Mouse (Mus musculus): ENCODE measurements around the gene Resf1.
A peak's percentile ranks its signal among the peaks of the same experiment; 100 is the strongest.
"Not testable (repeated sequence)": the region's sequence is repeated elsewhere in the genome, so short reads cannot be mapped to it uniquely, and the experiment has no call there.

Resf1 gene

DNA sequence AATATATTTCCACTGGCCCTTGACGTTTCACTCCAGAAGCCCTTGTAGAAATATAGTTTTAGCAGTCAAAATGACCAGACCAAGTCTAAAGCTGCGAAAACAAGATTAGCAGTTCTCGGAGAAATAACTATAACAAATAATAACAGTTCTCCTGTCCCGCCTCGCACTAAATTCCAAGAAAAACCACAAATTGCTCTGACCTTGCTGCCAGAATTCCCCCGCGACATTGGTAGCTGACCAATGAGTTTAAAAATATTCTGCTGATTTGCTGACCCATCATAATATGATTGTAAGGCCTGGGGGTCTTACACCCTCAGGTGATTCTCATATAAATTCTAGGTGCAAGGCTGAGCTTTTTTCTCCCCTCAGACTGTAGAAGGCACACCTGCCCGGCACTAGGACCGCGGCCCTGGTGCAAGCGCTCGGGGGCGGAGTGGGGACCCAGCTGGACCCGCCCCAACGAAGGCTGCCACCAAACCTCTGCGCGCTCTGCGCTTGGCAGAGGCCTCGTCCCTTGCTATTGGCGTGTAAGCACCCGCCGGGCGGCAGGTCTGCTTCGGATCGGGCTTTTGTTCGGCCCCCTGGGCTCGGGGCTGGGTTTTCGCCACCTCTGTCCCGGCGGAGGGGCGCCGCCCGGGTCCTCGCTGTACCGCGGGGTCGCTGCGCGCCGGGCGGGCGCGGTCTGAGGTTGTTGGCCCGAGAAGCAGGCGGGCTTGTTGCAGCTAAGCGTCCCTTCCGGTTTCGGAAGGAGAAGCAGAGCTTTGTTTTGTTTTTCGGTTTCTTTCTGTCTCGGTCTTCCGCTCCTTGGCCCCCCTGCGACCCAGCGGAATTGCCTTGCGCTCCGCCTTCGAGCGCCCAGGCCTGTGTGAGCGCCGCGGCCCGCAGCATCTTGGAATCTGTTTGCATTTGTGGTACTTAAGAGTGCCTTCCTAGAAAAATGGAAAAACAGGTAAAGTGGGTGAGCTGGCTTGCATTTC is at the start of gene Resf1:
TSS of gene Resf1 (plus strand) at position 459 of the 977 bp plus-strand sequence.
- DNase-seq (ENCODE audit: extremely low read depth, low read depth) = peak; percentile 74

DNA sequence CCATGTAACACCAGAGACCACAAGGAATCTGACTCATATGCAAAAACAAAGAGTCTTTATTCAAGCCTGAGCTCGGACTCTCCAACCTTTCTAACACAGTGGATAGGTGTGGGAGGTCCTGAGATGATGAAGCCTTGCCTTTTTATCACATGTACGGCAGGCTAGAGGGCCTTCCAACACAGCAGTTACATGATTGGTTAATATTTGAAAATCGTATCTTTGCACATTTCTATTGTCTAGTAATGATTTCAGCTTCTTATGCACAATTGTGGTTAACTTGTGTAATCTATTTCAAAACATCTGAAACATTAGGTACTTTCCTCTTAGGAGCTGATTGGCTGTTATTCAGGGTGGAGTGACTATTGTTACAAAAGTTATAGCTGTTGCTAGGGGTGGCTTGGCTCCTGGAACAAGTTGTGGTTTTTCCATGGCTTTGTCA is 48.4 kb upstream of the Resf1 start:
- DNase-seq (ENCODE audit: extremely low read depth, low read depth) = peak; percentile 21

DNA sequence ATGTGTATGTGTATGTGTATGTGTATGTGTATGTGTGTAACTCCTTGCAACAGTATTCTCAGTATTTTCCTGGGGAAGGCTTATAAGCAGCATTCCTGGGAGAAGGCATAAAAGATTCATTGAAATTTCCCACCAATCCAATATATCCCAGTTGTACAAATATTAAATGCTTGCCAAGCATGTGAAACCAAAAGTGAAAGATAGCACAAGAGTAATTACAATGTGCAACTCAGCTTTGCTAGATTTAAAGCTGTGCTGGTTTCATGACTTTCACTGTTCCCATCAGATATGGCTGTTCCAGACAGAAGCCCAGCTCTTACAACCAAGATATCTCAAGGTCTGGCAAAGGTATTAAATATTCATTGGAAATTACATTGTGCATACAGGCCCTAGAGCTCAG is 41.3 kb upstream of the Resf1 start:
- DNase-seq (ENCODE audit: extremely low read depth, low read depth) = no peak

DNA sequence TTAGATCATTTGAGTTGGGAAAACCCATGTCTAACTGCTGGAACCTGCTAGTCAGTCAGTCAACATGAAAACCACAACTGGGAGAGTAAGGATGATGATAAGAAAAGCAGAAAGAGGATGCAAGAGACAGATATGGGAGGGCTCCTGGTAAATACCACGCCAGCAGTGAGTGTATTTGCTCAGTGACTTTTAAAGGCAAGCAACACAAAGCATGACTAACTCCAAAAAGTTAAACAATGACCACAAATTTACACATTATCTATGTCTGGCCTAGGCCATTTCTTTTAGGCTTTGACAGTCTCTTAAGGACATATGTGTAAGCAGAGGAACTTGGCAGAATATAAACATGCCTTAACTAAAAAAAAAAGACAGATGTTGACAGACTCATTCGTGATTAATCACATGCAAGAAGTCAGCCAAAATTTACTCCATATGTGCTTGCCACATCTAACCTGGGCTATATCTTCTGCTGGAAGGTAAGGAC is 30.9 kb upstream of the Resf1 start:
- peak; percentile 95 for DNase-seq (ENCODE audit: extremely low read depth, low read depth)

GRCm38 (mm10) chr6:149278866-149279265 is 30.3 kb upstream of the Resf1 start:
- no peak for DNase-seq (ENCODE audit: extremely low read depth, low read depth)

GRCm38 (mm10) chr6:149280511-149280910 is 28.7 kb upstream of the Resf1 start:
- DNase-seq (ENCODE audit: extremely low read depth, low read depth) = no peak

- not testable (repeated sequence) for DNase-seq (ENCODE audit: extremely low read depth, low read depth)
These were observed 21.0 kb upstream of the Resf1 start for GRCm38 (mm10) chr6:149288190-149288589.

DNA sequence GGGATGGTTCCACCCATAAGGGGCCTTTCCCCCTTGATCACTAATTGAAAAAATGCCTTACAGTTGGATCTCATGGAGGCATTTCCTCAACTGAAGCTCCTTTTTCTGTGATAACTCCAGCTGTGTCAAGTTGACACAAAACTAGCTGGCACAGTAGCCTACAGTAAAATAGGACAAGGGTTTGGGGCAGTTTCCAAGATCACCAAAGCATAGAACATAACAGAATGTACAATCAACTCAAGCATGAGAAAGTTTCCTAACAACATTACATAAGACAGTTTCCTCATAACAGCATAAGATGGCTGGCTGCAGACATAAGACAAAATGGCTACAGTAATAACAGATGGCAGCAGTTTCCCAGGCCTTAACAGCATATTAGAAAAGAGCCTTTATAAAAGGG is 6.0 kb upstream of the Resf1 start:
- DNase-seq (ENCODE audit: extremely low read depth, low read depth) = not testable (repeated sequence)

DNA sequence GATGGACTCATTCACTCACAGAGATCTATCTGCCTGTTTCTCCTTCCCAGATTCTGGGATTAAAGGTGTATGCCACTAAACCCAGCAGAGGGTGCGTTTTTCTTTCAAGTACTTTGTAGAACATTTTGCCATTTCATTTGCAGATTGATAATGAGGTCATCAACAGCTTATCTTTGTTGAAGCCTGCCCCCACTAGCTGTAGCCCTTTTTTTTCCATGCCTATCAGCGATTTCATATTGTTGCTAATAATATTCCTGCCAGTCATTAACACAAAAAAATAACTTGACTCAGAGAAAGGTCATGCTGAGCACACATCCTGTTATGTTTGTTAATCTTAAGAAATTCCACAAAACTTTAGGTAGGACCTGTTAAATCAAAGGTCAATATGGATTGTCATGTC is 2.1 kb upstream of the Resf1 start:
- DNase-seq (ENCODE audit: extremely low read depth, low read depth) = no peak

- DNase-seq (ENCODE audit: extremely low read depth, low read depth) = no peak
These were observed 1.4 kb upstream of the Resf1 start for GRCm38 (mm10) chr6:149307801-149308200.

DNA sequence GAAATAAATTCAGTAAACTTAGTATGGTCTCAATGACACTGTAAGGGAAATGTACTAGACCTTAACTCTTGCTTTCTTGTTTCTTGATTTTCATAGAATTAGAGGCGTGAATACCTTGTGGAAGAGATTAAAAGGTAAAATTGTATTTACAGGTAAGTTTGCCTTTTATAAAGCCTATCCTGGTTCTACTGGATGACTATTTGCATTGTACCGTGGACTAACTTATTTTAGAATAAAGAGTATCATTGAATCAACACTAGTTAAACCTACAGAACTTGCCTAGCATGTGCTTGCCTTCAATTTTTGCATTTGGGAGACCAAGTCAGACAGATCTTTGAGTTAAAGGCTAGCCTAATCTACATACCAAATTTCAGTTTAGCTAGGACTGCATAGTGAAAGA is 1.0 kb downstream of the Resf1 start:
- no peak for DNase-seq (ENCODE audit: extremely low read depth, low read depth)

GRCm38 (mm10) chr6:149311044-149311443 is 1.8 kb downstream of the Resf1 start:
- peak; percentile 52 for DNase-seq (ENCODE audit: extremely low read depth, low read depth)

- no peak for DNase-seq (ENCODE audit: extremely low read depth, low read depth)
These were observed 2.6 kb downstream of the Resf1 start for GRCm38 (mm10) chr6:149311778-149312177.

DNA sequence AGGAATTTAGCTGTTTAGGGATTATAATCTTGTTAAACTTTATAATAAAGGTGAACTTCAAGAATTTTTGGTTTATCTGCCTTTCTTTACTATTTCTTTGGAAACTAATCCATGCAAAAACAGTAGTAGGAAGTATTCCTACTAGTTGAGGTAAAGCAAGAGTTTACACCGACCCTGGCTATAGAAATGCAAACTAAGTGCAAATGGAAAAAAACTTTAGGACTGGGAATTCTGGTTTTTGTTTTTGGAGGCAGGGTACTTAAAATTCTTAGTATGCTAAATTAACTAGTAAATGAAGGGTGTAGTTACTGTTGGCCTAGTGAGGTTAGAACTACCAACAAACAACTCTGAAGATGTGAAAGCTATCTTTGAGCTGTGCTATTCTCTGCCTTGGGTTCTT is 3.0 kb downstream of the Resf1 start:
- no peak for DNase-seq (ENCODE audit: extremely low read depth, low read depth)

GRCm38 (mm10) chr6:149314918-149315317 is 5.7 kb downstream of the Resf1 start:
- no peak for DNase-seq (ENCODE audit: extremely low read depth, low read depth)

DNA sequence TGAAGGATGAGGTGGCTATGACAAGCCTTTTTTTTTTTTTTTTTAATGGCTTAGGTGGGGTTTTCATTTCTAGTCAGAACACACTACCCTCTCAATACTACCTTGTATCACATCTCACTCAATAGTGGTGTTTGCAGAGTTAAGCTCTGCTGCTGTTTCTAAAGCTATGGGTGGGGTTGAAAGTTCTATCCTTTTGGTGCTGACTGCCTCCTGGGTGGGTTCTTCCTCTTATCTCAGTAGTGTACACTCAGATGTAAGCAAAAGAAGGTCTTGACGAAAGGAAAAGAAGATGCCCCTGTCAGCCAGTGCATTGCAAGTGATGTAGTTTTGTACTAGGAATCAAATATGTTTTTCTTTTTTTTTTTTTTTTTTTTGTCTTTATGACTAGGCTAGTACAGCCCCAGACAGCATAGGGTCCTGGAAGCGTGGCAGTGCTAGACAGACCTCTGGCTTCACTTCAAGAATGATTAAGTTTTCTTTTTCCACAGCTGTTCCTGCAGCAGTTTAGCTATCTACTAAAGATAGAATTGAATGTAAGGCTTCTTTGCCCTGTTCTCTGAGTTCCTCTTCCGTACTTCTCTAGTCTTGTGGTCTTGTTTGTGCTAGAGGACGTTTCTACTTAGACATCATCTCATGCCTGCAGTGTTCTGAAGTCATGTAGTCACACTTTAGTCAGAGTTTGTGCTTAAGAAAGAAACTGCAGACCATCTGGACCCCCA is 14.5 kb downstream of the Resf1 start:
- DNase-seq (ENCODE audit: extremely low read depth, low read depth) = peak; percentile 77

GRCm38 (mm10) chr6:149324242-149324633 is 15.0 kb downstream of the Resf1 start:
- DNase-seq (ENCODE audit: extremely low read depth, low read depth) = peak; percentile 66

DNA sequence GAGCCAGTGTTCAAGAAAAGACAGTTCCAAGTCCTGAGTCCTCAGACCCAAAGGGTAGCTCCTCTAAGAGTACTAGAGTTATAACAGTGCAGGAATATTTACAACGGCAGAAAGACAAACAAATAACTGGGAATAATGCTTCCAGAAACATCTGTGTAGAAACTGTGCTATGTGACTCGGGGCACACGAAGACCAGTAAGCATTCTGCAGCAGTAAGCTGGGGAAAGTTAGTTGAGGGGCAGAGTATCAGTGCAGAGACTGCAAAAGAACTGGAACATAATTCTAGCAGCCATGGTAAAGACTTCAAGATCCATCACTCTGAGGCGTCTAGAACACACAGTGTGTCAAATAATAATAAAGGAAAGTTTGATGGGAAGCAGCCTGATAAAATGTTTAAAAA is 19.9 kb downstream of the Resf1 start:
- no peak for DNase-seq (ENCODE audit: extremely low read depth, low read depth)

GRCm38 (mm10) chr6:149330332-149330731 is 21.1 kb downstream of the Resf1 start:
- DNase-seq (ENCODE audit: extremely low read depth, low read depth) = no peak

DNA sequence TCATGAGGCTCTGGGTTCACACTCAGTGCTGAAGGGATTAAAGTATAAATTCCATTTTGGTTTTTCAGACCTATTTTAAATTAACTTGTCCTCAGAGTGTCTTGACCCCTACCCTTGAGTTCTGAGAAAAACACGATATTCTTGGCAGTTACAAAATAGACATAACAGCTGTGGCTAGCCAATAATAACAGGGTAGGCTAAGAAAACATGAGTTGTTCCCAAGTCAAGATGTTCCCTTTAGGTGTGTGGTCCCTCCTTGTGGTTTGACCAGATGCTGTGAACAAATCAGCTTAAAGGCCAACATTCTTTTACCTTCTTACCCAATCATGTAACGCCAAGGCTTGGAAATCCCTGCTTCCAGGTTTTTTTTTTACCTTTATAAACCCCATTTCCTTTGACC is 23.8 kb downstream of the Resf1 start:
- no peak for DNase-seq (ENCODE audit: extremely low read depth, low read depth)

DNA sequence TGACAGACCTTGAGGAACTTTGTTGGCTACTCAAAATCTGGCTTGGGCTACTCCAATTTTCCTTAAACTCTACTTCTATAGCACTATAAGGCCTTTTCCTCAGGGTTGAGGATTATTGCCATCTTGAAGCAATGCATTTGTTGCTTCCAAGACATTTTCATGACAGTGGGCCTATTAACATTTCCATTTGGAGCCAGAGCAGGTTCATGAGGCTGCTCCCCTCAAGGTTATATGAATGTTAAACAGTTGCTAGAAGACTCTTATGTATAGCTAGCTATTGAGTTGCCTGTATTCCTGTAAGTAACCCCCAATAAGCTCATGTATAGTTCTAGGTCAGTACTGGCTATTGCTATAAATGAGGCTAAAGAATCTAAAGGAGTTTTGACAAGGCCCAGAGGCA is 28.8 kb downstream of the Resf1 start:
- no peak for DNase-seq (ENCODE audit: extremely low read depth, low read depth)

GRCm38 (mm10) chr6:149338622-149339021 is 29.4 kb downstream of the Resf1 start:
- DNase-seq (ENCODE audit: extremely low read depth, low read depth) = no peak
